Mouse (Mus musculus) MEL (cell line): ENCODE data around the gene Nid1. TPM values are rescaled to one million over a fixed set of nuclear protein-coding genes. Genes with fewer than 3 reads are reported as not detected.
"Not testable (repeated sequence)": the region's sequence is repeated elsewhere in the genome, so short reads cannot be mapped to it uniquely, and the experiment has no call there.

Source experiments
- DNase-seq: peaks from one replicate; pipeline ENCODE4 v3.0.0; 2011; ENCODE audit warnings: low read depth, low spot score
- H3K27ac ChIP-seq: 2 replicates; pipeline ENCODE4 v1.5.1; 2012; ENCODE audit warnings: low read depth, mild to moderate bottlenecking, control low read depth, low read length, moderate library complexity; ENCODE audit not compliant: control insufficient read depth
- H3K27me3 ChIP-seq, 2 experiments: fragments of 150-350 bp in 1 of 2; sonication (generic) in 1 of 2; 2 replicates each; pipeline ENCODE4 v1.6.1; 2012; ENCODE audit warnings: low read length in 2 of 2, mild to moderate bottlenecking in 2 of 2, improper control_type of control experiment in 1 of 2, moderate library complexity in 1 of 2; ENCODE audit not compliant: insufficient read depth in 2 of 2, control insufficient read depth in 1 of 2
- H3K36me3 ChIP-seq, 2 experiments: 2 replicates each; pipeline ENCODE4 v1.6.1; 2012 to 2014; ENCODE audit warnings: low read length in 2 of 2, improper control_type of control experiment in 1 of 2, inconsistent platforms in 1 of 2, mild to moderate bottlenecking in 1 of 2; ENCODE audit not compliant: insufficient read depth in 2 of 2, control insufficient read depth in 1 of 2
- H3K4me1 ChIP-seq, 2 experiments: fragments of 150-350 bp in 1 of 2; sonication (generic) in 1 of 2; 2 replicates each; pipeline ENCODE4 v1.6.1; 2012; ENCODE audit warnings: low read length in 2 of 2, improper control_type of control experiment in 1 of 2, mild to moderate bottlenecking in 1 of 2; ENCODE audit not compliant: insufficient read depth in 2 of 2, control insufficient read depth in 1 of 2
- H3K4me3 ChIP-seq, 2 experiments: fragments of 150-350 bp in 1 of 2; sonication (generic) in 1 of 2; 2 replicates each; pipeline ENCODE4 v1.5.1; 2012; ENCODE audit warnings: low read depth in 2 of 2, low read length in 2 of 2, mild to moderate bottlenecking in 2 of 2, moderate library complexity in 2 of 2, control low read depth in 1 of 2, improper control_type of control experiment in 1 of 2; ENCODE audit not compliant: control insufficient read depth in 1 of 2, insufficient read depth in 1 of 2
- H3K79me2 ChIP-seq: 2 replicates; pipeline ENCODE4 v1.6.1; 2012; ENCODE audit warnings: mild to moderate bottlenecking, low read length, moderate library complexity; ENCODE audit not compliant: control insufficient read depth, poor library complexity, insufficient read depth
- H3K9ac ChIP-seq: 2 replicates; pipeline ENCODE4 v1.6.1; 2012; ENCODE audit warnings: low read depth, mild to moderate bottlenecking, control low read depth, low read length, moderate library complexity; ENCODE audit not compliant: control insufficient read depth, poor library complexity, severe bottlenecking
- H3K9me3 ChIP-seq: fragments of 150-350 bp; sonication (generic); replicated peaks from 2 replicates; pipeline ENCODE4 v1.6.1; 2012; ENCODE audit warnings: mild to moderate bottlenecking, low read length, improper control_type of control experiment, moderate library complexity; ENCODE audit not compliant: insufficient read depth
- BHLHE40 ChIP-seq: IDR thresholded peaks from 2 replicates; pipeline ENCODE4 v1.6.1; 2012; ENCODE audit warnings: low read depth, mild to moderate bottlenecking, inconsistent platforms, low read length, improper control_type of control experiment, borderline replicate concordance
- CHD2 ChIP-seq: IDR thresholded peaks from 2 replicates; pipeline ENCODE4 v1.6.1; 2011; ENCODE audit warnings: low read length, improper control_type of control experiment
- CTCF ChIP-seq, 3 experiments: IDR thresholded peaks in 2 of 3; conservative IDR thresholded peaks in 1 of 3; 2 replicates each; pipeline ENCODE4 v1.5.1; 2011 to 2012; ENCODE audit warnings: low read length in 3 of 3, low read depth in 2 of 3, mild to moderate bottlenecking in 2 of 3, improper control_type of control experiment in 1 of 3, inconsistent platforms in 1 of 3, mixed read lengths in 1 of 3, moderate library complexity in 1 of 3; ENCODE audit not compliant: control insufficient read depth in 1 of 3, insufficient read depth in 1 of 3, poor library complexity in 1 of 3, severe bottlenecking in 1 of 3
- E2F4 ChIP-seq: IDR thresholded peaks from 2 replicates; pipeline ENCODE4 v1.6.1; 2011; ENCODE audit warnings: low read depth, low read length, improper control_type of control experiment, borderline replicate concordance
- ELF1 ChIP-seq: IDR thresholded peaks from 2 replicates; pipeline ENCODE4 v1.6.1; 2014; ENCODE audit warnings: low read depth, mild to moderate bottlenecking, inconsistent platforms, low read length, improper control_type of control experiment, moderate library complexity
- GABPA ChIP-seq: IDR thresholded peaks from 2 replicates; pipeline ENCODE4 v1.6.1; 2012; ENCODE audit warnings: low read depth, mild to moderate bottlenecking, inconsistent platforms, low read length, improper control_type of control experiment, moderate library complexity
- JUND ChIP-seq: IDR thresholded peaks from 2 replicates; pipeline ENCODE4 v1.6.1; 2011; ENCODE audit warnings: low read depth, mild to moderate bottlenecking, improper control_type of control experiment, low read length
- KAT2A ChIP-seq: conservative IDR thresholded peaks from 2 replicates; pipeline ENCODE4 v1.6.1; 2012; ENCODE audit warnings: low read depth, low read length, improper control_type of control experiment, inconsistent platforms
- MAX ChIP-seq: IDR thresholded peaks from 2 replicates; pipeline ENCODE4 v1.6.1; 2011; ENCODE audit warnings: low read length, improper control_type of control experiment
- MXI1 ChIP-seq: IDR thresholded peaks from 2 replicates; pipeline ENCODE4 v1.6.1; 2011; ENCODE audit warnings: mild to moderate bottlenecking, low read depth, low read length, improper control_type of control experiment
- MYB ChIP-seq: IDR thresholded peaks from 2 replicates; pipeline ENCODE4 v1.6.1; 2011; ENCODE audit warnings: mild to moderate bottlenecking, low read depth, low read length, improper control_type of control experiment
- MYC ChIP-seq: IDR thresholded peaks from 2 replicates; pipeline ENCODE4 v1.6.1; 2011; ENCODE audit warnings: low read depth, mild to moderate bottlenecking, low read length, improper control_type of control experiment, moderate library complexity
- NELFE ChIP-seq: IDR thresholded peaks from 2 replicates; pipeline ENCODE4 v1.6.1; 2011; ENCODE audit warnings: low read depth, low read length, improper control_type of control experiment
- POLR2A ChIP-seq, 2 experiments: IDR thresholded peaks; 2 replicates each; pipeline ENCODE4 v1.6.1; 2011 to 2012; ENCODE audit warnings: low read length in 2 of 2, mild to moderate bottlenecking in 2 of 2, control low read depth in 1 of 2, improper control_type of control experiment in 1 of 2, low read depth in 1 of 2, moderate library complexity in 1 of 2; ENCODE audit not compliant: control insufficient read depth in 1 of 2, insufficient read depth in 1 of 2, poor library complexity in 1 of 2
- POLR2AphosphoS5 ChIP-seq: IDR thresholded peaks from 2 replicates; pipeline ENCODE4 v1.6.1; 2012; ENCODE audit warnings: low read depth, borderline replicate concordance, mild to moderate bottlenecking, inconsistent platforms, low read length, moderate library complexity, mixed read lengths
- RAD21 ChIP-seq: IDR thresholded peaks from 2 replicates; pipeline ENCODE4 v1.6.1; 2011; ENCODE audit warnings: mild to moderate bottlenecking, low read depth, low read length, improper control_type of control experiment
- SMC3 ChIP-seq: IDR thresholded peaks from 2 replicates; pipeline ENCODE4 v1.6.1; 2011; ENCODE audit warnings: low read depth, low read length, improper control_type of control experiment
- TAL1 ChIP-seq: IDR thresholded peaks from 2 replicates; pipeline ENCODE4 v1.6.1; 2012; ENCODE audit warnings: mild to moderate bottlenecking, inconsistent platforms, low read length, moderate library complexity, mixed read lengths
- TBP ChIP-seq: IDR thresholded peaks from 2 replicates; pipeline ENCODE4 v1.8.0; 2011; ENCODE audit warnings: low read depth, low read length, improper control_type of control experiment
- TCF12 ChIP-seq: IDR thresholded peaks from 2 replicates; pipeline ENCODE4 v1.6.1; 2014; ENCODE audit warnings: low read depth, mild to moderate bottlenecking, inconsistent platforms, low read length, improper control_type of control experiment, moderate library complexity
- USF1 ChIP-seq: IDR thresholded peaks from 2 replicates; pipeline ENCODE4 v1.6.1; 2014; ENCODE audit warnings: low read depth, mild to moderate bottlenecking, inconsistent platforms, low read length, improper control_type of control experiment, moderate library complexity
- USF2 ChIP-seq, 2 experiments: IDR thresholded peaks; 2 replicates each; pipeline ENCODE4 v1.6.1; 2011 to 2012; ENCODE audit warnings: improper control_type of control experiment in 2 of 2, low read length in 2 of 2, borderline replicate concordance in 1 of 2, inconsistent platforms in 1 of 2, low read depth in 1 of 2, mild to moderate bottlenecking in 1 of 2; ENCODE audit not compliant: insufficient read depth in 1 of 2
- ZKSCAN1 ChIP-seq: IDR thresholded peaks from 2 replicates; pipeline ENCODE4 v1.6.1; 2012; ENCODE audit warnings: low read depth, mild to moderate bottlenecking, inconsistent platforms, low read length, improper control_type of control experiment, moderate library complexity
- ZMIZ1 ChIP-seq: IDR thresholded peaks from 2 replicates; pipeline ENCODE4 v1.6.1; 2012; ENCODE audit warnings: low read depth, mild to moderate bottlenecking, inconsistent platforms, low read length, improper control_type of control experiment, moderate library complexity
- polyA plus RNA-seq, 2 experiments: library from polyadenylated mRNA; stranded (reverse) in 1 of 2; unstranded in 1 of 2; fragments of >175 nt in 1 of 2; fragments of >200 nt in 1 of 2; gene quantifications; 2 replicates each; pipeline versions ENCODE4 v1.2.1 to v1.2.4; 2012; ENCODE audit warnings: low replicate concordance in 2 of 2, low read depth in 1 of 2; ENCODE audit not compliant: insufficient read length in 2 of 2, insufficient read depth in 1 of 2, missing spikeins in 1 of 2
- total RNA-seq: library from RNA; depleted of rRNA; stranded (reverse); fragments of 300-350 nt; gene quantifications from 2 replicates; pipeline ENCODE4 v1.2.3, GENCODE M21; 2012

Gene Nid1
- total and polyA plus RNA-seq, 3 experiments: not detected

DNA sequence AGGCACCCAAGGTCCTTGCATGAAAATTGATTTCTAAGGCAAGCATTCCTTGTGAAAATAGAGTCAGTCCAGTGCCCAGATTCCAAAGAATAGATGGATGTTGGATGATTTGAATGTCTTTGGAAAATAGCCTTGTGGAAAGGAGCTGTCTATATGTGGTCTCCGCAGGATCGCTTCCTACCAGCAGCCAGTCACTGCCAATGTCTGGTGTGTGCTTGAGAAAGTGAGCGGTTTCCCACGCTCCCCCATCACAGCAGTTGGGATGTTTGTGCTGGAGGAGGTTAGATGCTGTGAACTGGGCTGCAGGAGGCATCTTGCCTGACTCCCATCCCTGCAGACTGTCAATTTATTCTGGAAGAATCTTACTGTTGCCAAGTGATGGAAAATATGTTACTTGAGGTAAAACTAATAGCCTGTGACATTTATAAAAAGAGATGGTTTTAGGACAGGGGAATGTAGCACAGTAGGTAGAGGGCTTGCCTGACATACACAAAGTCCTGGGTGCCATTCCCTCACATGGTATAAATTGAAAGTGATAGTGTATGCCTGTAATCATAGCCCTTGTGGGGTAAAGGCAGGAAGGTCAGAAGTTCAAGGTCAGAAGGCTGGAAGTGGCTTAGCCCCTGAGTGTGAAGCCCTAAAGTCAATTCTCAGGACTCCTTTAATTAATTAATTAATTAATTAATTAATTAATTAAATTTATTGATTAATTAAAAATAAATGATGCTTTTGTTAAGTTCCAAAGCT, 24.3 kb downstream of the Nid1 start:
- no peak for DNase-seq
- TF ChIP-seq RAD21 (no peak), MXI1 (no peak), JUND (no peak), POLR2AphosphoS5 (no peak), E2F4 (no peak), BHLHE40 (no peak), TCF12 (no peak), ZMIZ1 (no peak), KAT2A (no peak), NELFE (no peak), MAX (no peak), CTCF (IDR thresholded peaks at IDR 0.05 in 2 of 3, conservative IDR thresholded peaks at IDR 0.05 in 1 of 3; ENCODE audit: control insufficient read depth in 1 of 3, insufficient read depth in 1 of 3, low read depth in 2 of 3, low read length in 3 of 3, poor library complexity in 1 of 3, severe bottlenecking in 1 of 3) (no peak), MYB (no peak), ELF1 (no peak), GABPA (no peak), MYC (no peak), SMC3 (no peak), USF1 (no peak), POLR2A (IDR thresholded peaks at IDR 0.05; ENCODE audit: control insufficient read depth in 1 of 2, insufficient read depth in 1 of 2, low read depth in 1 of 2, low read length in 2 of 2, poor library complexity in 1 of 2) (no peak)
- no peak overlapping the region for H3K9ac ChIP-seq
- no peaks in the 10 kb centered on the region for H3K4me1 ChIP-seq
- no peak overlapping the region for H3K27ac ChIP-seq
- H3K9me3 ChIP-seq: no peaks in the 10 kb centered on the region
- H3K79me2 ChIP-seq: no peaks in the 10 kb centered on the region
- no peaks in the 10 kb centered on the region for H3K36me3 ChIP-seq
- no peak overlapping the region for H3K4me3 ChIP-seq
- no peaks in the 10 kb centered on the region; a peak in 1 of 4 replicates for H3K27me3 ChIP-seq

- no peak for DNase-seq
- no peaks in the 10 kb centered on the region for H3K9me3 ChIP-seq
- H3K36me3 ChIP-seq: no peaks in the 10 kb centered on the region
- no peaks in the 10 kb centered on the region; a peak in 1 of 4 replicates for H3K27me3 ChIP-seq
- no peak overlapping the region for H3K4me3 ChIP-seq
- TF ChIP-seq USF2 (IDR thresholded peaks at IDR 0.05; ENCODE audit: borderline replicate concordance in 1 of 2, insufficient read depth in 1 of 2, low read depth in 1 of 2, low read length in 2 of 2): no peak
- TF ChIP-seq MAX: no peak
- TF ChIP-seq TAL1: no peak
- TF ChIP-seq ZMIZ1: no peak
- no peak for TF ChIP-seq CHD2
- TF ChIP-seq MXI1: no peak
- no peak for TF ChIP-seq ZKSCAN1
- no peak for TF ChIP-seq TBP
- TF ChIP-seq TCF12: no peak
- TF ChIP-seq, all 39 proteins: peak for 0
- Histone ChIP-seq H3K79me2 (no peaks in the 10 kb centered on the region), H3K4me1 (no peaks in the 10 kb centered on the region), H3K27ac (no peak overlapping the region), H3K9ac (no peak overlapping the region)
Observed at GRCm38 (mm10) chr13:13463949-13464348, 26.6 kb downstream of the Nid1 start.

DNA sequence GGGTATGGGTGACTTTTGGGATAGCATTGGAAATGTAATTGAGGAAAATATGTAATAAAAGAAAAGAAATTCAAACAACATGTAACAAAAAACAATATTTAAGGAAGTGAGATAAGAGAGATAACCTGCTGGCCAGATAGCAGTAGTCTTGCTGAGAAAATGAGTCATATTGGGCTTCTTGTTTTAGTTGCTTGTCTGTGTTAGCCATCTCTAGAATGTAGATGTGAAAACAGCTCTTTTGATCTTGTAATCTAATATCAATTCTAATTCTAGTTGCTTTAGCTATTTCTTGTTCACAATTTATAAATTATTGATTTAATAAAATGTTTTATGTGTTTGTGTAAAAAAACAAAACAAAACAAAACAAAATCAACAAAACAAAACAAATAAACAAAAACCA, 29.9 kb downstream of the Nid1 start:
- not testable (repeated sequence) for H3K27ac ChIP-seq, H3K4me1 ChIP-seq, H3K9me3 ChIP-seq, DNase-seq, H3K36me3 ChIP-seq, H3K79me2 ChIP-seq, H3K27me3 ChIP-seq, H3K4me3 ChIP-seq, H3K9ac ChIP-seq
